Mouse (Mus musculus) retina, postnatal 7 days (tissue): ENCODE measurements around the gene Syt1.

ENCODE experiments used
- DNase-seq: peaks from one replicate; pipeline ENCODE4 v3.0.0-alpha.2; 2012; ENCODE audit warnings: low read depth, low spot score

Syt1 gene

DNA sequence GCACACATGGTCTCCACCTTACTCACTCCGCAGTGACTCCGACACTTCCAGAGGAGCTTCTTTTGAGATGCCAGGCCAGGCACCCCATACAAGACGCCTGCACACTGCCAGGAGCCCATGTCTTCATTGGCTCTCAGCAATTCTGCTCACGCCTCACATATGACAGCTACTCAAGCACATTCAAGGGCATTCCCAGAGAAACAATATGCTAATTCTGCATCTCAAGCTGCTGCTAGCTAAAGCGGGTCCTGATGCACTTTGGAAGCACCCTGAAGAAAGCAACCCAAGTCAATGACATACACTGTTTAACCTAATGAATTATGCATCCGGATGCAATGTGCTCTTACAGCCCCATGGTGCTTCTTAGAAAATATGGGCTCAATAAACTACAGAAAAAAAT, 247.1 kb downstream of the Syt1 start:
- no peak for DNase-seq

DNA sequence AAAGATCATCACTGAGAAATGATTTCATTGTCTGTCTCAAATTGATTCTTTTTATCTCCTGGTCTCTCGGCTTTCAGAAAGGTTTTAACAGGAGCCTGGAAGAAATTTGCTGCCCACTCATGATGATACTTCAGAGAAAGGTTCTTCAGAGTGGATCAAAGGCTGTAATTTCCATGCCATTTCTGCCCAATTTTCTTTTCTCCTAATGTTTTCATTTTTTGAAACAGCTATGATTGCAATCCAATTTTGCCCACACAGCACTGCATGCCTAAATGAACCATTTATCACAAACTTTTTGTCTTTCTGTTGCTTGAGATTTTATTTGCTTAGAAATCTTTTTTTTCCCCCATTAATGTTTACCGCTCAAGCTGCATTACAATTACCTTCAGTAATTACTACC, 257.5 kb downstream of the Syt1 start:
- no peak for DNase-seq

DNA sequence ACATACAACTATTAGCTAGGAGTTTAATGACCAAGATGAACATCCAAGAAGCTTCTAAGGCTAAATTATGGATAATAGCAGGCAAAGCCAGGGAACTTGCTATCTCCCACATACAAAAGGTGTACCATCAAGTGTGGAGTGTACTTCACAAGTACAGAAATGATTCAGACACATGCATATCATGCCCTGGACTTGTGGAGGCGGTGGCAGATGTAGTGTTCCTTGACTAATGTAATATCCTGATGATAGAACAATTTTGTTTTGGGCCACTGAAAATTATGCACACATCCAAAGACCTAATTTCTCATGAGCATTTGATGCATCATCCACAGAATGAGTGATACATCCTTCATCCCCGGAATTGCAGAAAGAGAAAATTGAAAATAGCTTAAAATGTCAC, 267.0 kb downstream of the Syt1 start:
- DNase-seq = no peak

DNA sequence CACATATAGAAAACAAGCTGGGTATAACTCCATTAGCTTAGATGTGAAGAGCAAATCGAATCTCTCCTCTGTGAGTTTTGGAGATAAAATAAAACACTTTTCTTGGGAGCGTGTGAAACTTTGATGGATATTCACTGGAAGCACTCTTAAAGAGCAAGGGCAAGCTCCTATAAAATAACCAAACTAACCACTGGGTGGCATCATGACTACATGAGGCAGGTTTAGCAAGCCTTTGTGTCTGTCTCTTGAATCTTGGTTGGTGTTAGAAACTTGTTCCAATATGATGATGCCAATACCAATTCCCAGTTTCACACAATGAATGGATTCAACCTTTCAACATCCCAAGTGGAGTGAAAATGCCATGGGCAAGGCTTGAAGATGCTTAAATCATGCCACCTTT, 276.8 kb downstream of the Syt1 start:
- DNase-seq = peak; percentile 37

DNA sequence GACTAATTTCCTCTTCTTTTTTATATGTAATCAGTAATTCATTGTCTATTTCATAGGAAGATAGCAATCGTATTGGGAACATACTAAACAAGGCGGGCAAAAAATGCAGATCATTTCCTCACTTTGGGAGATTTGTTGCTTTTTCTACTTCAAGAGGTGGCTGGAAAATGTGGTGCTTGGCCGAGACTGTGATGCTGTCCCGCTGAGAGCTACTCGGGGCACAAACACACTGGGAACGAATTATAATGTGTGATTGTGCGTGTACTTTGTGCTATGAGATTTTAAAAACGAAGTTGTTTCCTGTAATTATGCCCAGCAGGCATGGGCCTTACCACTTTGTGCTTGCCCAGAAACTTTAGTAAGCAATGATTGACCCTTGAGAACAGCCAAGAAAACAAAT, 281.8 kb downstream of the Syt1 start:
- no peak for DNase-seq

DNA sequence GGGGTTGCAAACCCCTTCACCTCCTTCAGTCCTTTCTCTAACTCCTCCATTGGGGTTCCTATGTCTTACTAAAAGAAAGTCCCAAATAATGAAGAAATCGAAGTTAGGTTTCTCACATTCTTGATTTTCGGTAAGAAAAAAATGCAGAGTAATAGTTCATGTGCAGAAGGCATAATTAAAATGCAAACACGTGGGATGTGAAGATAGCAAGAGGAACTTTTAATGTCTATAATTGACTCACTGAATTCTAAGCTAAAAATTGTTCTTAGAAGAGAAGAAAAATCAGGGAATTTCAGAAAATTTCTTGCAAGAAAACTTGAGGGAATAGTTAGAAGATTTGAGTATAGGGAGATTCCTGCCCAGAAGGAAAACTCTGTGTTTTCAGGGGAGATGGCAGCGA, 284.4 kb downstream of the Syt1 start:
- DNase-seq = no peak

DNA sequence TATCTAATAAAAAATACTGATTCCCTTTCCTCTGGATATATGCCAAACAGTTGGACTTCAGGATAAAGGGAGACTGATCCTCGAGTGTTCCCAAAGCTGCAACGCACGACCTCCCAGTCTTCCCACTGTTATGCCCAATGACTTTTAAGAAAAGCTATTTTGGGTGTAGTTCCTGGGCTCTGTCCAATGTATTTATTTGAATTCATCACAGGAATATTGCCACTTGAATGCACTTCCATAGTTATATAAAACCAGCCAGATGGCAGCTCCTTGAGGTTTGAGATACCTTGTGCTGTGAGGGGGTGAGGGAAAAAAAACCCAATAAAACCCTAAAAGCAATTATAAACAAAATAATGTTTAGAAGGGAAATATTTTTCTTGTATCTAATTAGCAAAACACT, 285.9 kb downstream of the Syt1 start:
- no peak for DNase-seq

DNA sequence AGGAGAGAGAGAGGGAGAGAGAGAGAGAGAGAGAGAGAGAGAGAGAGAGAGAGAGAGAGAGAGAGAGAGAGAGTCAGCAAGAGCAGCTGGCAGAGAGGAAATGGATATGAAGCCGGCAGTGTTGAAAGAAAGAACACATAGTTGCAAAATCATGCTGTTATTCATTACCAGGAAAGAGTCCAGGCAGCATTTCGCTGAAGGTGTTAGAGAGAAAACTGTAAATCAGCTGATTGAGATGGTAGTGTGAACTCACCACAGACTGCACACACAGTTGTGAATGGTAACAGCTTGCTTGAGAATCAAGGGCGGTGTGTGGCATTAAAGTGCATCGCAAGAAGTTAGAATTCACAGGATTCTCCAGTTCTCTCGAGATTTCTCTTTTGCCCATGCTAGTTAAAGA, 300.3 kb downstream of the Syt1 start:
- DNase-seq = no peak

DNA sequence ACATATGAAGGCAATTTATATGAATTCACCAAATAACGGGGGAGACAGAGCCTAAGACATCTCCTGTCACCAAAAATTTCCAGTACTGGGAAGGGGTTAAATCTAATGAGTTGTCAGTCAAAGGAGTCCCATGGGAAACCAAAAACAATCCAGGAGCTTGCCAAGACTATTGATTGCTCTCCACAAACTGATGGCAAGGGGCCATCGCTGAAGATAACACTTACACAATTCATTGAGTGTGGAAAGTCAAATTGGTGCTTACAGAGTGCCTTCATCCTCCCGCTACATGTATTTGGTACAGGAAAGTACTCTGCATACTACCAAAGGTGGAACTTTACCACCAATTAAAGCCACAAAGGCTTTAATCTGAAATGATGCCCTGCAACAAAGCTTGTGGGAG, 305.1 kb downstream of the Syt1 start:
- DNase-seq = no peak

DNA sequence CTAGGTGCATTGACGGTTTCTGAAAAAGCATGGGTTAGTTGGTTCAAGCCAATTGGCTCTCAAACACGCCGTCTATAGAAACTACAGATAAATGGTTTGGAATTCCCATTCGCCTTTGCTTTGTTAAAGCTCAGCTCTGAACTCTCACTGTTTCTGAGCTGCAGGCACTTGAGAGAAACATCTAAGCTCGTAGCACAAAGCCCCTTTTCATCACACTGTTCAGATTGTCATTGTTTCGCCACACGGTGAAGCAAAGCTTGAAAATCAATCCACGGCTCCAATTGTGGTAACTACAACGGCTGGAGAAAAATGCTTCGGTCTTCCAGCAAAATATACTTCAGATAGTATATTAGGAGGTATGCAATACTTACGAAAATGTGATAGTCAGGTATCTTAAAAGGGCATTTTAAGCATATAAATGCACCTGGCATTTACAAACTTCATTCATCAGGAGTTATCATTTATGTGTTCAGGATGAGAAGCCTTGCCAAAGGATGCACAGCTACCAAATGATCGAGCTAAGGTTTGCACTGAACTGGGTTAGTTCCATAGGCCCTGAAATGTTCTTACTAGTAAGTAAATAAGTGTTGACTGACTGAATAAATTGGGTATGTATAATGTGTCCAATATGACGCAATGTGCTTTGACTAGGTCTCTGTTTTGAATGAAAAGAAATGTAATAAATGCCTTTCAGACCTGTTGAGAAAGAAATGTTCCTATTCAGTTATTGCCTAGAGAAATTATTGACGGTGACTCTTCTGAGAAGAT, 309.2 kb downstream of the Syt1 start:
- no peak for DNase-seq

DNA sequence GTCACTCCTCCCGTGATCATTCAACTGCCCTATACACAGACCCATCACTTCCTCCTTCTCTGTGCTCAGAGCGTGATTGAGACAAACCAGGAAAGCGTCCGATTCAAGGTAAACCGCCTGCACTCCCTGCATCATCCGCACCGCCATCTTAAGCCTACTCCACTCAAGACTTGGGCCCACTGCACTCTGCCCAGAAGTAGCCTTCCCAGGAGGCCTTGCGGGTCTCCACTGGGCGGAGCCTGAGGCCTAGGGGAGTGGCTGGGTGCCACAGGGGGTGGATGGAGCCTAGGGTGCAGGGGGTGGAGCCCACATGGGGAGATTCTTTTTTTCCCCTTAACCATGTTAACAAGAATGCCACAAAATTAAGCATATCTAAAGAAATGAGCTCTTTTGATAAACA, 310.8 kb downstream of the Syt1 start, which contains the start of gene Gm5136:
Gm5136 (minus strand) TSS at position 215 of the 400 bp plus-strand sequence.
- DNase-seq = no peak

DNA sequence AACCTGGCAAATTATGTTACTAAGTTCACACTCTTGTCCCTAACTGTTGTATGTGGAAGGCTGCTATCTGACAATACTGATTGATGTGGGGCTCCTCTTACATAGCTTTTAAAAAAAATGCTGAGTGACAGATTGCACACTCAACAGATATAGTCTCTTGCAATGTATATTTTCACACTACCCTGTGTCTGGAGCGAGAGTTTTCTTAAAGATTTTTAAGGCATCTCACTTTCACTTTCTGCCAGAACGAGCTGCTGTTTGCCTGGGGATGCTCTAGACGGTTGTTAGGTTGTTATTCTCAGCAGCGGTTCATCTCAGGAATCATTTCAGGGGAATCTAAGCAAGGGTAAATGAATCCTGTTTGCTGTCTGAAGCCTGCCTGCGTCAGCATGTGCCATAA, 313.7 kb downstream of the Syt1 start:
- DNase-seq = no peak

DNA sequence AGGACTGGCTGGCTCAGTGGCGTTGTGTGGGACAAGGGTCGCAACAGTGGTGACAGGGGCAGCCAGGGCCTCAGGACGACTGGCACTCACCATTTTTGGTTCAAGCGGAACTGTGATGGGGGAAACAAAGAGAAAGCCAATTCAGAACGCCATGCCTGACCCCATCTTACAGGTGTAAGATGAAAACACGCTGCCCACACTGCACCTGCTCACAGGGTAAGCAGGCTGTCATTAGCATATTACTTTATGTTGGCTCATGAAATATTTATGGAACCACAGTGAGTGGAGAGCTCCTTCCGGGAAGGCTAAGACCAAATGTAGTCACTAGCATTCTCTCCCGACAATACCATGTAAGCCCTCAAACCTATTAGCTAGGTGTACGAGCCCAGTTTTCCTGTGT, 319.8 kb downstream of the Syt1 start:
- DNase-seq = no peak

DNA sequence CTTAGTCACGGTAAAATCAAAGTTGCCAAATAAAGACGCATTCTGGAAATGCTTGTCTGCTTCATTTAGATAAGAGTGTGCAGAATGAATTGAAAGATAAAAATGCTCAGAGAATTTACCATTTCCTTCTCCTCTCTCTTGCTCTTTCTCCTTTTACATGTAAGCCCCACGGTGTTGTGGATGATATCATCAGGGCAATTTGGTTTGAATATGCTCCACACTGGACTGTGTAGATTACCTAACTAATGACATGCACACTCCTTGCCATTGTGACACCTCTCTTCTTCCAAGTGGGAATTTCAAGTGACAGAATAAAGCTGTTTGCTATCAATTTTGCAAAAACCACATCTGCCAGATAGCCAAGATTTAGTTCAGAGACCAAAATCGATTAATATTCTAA, 324.1 kb downstream of the Syt1 start:
- DNase-seq = no peak

DNA sequence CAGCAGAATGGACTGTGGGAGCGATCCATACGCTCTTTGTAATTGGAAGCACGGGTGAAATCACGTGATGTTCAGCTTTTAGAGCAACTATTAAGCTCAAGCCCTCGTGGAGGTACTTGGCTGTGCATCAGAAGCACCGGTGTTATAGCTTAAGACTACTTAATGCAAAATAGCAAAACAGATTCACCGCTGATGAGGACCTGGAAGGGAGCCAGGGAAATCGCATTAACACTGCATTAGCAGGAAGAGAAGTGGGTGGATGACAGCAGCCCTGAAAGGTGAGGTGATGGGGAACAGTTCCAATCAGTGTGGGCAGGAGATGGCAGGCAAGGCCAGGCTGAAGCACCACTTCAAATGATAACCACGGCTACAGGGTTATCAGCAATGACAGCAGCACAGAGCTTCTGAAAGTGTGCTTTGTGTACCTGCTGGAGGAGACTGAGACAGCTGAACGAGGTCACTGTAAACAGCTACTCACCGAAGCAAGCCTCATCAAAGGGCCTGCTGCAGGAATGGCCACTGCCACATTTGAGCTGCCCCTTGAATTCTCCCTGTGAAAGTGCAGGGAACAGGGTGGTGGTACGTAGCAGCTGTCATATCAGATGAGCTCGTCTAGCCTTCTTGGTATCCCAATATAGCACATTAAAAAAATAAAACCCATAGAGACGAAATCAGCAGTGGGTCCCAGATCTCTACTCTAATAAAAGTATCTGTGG, 330.9 kb downstream of the Syt1 start:
- peak; percentile 65 for DNase-seq

DNA sequence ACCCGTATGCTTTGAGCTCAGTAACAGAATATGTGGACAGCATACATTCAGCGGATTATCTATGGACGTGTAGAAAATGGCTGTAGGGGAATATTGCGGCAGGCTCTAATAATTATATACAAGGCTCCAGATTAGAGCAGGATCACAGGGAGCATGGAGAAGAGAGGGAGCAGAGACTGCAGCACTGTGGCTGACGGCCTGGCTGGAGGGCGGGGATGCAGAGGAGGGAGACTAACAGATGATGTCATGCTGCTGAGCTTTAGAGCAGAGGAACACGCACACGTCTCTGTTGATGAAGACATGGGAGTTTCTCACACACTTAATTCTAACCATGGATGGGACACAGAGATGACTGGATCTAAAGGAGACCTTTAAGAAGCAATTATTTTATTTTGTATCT, 333.7 kb downstream of the Syt1 start:
- no peak for DNase-seq

DNA sequence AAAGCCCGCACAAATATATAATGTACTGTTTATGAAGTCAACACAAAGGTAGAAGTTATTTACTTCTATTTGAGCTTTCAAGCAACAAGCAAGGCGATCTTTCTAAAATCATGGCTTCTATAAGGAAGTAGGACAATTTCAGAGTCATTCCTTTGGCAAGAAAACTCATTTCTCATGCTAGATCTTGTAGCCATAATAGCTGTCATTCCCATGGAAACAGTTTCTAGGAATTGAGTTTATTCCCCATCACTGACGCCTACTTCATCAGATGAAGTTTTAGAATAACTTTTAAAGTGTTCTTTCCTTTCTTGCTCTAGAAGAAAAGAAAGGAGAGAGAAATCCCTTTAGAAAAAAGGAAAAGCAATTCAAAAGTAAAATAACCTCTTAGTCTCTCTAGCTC, 341.8 kb downstream of the Syt1 start:
- DNase-seq = no peak

DNA sequence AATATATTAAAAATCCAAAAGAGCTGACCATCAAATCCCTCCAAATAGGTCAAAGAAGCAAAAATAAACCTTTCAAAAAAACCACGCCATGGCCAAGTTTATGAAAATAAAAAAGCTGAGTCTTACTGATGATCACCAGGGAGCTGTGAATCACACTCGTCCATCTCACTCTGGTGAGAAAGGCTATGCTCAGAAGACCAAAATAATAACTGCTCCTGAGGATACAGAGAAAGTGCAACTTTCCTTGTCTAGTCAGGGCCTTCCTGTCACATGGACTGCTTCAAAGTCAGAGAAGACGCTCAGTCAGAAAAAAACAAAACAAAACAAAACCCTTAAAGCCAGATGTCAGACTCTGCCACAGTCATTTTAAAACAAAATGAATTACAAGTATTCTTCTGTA, 350.5 kb downstream of the Syt1 start:
- DNase-seq = no peak

DNA sequence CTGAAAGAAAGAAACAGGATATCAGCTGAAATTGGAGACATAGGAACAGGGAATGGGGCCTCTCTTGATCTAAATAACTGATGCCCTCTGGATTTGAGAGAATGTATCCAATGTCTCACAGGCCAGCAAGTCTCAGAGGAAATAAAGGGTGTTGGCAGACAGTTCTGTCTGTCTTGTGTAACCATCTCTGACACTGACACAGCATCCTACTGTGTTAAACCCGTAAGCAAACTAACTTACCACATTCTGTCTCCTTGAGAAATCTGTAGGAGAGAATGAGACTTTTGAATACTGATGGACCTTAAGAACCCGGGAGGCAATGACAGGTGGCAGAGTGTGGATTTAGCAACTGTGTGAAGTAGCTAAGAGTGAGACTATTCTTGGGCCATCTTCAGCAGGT, 352.5 kb downstream of the Syt1 start:
- no peak for DNase-seq

DNA sequence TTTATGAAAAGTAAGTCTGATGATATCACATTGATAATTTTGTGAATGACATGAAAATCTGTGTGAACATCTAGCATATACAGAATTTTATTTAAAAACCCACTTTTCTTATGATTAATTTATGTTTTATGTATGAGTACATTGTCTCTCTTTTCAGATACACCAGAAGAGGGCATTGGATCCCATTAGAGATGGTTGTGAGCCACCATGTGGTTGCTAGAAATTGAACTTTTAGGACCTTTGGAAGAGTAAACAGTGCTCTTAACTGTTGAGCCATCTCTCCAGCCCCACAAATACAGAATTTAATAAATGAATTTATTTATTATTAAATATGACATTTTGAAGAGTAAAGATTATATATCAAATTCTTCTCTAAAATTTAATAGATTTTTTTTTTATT, 353.1 kb downstream of the Syt1 start:
- no peak for DNase-seq

DNA sequence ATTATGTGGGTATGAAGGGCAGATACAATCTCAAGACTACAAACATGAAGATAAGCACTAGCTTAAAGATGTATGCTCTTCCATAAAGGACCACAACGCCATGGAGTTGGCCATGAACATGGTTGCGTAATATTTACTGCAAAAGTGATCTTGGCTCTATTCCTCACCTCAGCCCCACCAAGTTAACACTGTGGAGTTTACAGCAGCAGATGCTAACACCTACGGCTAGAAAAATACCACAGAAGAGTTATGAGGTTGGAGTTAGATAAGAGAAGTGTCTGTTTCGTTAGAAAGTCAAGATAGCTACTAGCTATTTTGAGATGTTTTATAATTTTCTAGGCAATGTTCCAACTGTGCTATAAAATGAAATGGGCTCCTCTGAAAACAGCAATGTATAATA, 353.9 kb downstream of the Syt1 start:
- no peak for DNase-seq

DNA sequence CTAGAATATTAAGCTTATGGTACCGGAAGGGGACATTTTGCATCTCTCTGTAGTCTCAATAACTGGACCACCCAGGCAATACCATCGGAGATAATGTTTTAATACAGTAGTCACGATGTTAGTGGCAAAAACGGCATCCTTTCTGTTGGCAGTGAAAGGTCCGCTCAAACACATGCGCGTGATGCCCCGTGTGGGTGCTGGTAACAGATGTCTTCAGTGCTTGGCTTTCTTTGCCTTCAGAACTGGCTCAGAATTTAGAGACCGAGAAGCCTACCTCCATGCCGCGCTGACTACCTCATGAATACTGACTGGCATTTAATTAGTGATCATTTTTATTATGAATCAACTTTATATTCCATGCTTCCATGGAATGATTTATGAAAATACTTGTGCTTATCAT, 355.7 kb downstream of the Syt1 start:
- no peak for DNase-seq

DNA sequence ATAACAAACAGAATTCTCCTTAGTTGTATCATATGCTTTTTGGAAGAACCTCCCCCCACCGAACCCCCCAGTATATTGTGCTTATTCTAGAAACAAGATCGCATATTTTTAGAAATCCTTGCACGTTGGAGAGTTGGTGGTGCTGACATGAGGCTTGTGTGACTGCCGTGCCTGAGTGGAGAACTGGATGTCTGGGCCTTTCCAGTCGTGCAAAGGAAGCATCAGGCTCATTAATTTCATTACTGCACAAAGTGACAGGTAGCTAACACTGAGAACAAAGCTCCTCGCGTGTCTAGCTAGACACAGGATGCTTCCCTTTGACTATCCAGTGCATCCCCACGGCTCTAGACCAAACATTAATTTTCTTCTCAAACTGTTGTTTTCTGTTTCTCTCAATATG, 358.0 kb downstream of the Syt1 start:
- no peak for DNase-seq
